Mouse (Mus musculus) CH12.LX (cell line): ENCODE measurements around the gene Olfr221.

ENCODE experiments used
- CHD1 ChIP-seq: IDR thresholded peaks from 2 replicates; pipeline ENCODE4 v1.6.1; 2012; ENCODE audit warnings: low read depth, low read length, improper control_type of control experiment, inconsistent platforms
- CTCF ChIP-seq, 2 experiments: IDR thresholded peaks in 1 of 2; conservative IDR thresholded peaks in 1 of 2; 2 replicates each; pipeline ENCODE4 v1.5.1; 2011 to 2012; ENCODE audit warnings: low read depth in 2 of 2, low read length in 2 of 2, improper control_type of control experiment in 1 of 2, inconsistent platforms in 1 of 2, mild to moderate bottlenecking in 1 of 2, moderate library complexity in 1 of 2
- ELF1 ChIP-seq: IDR thresholded peaks from 2 replicates; pipeline ENCODE4 v1.6.1; 2014; ENCODE audit warnings: low read depth, mild to moderate bottlenecking, inconsistent platforms, low read length, improper control_type of control experiment
- EP300 ChIP-seq: IDR thresholded peaks from 2 replicates; pipeline ENCODE4 v1.6.1; 2011; ENCODE audit warnings: low read length, improper control_type of control experiment
- KAT2A ChIP-seq: IDR thresholded peaks from 2 replicates; pipeline ENCODE4 v1.6.1; 2012; ENCODE audit warnings: low read length, improper control_type of control experiment, inconsistent platforms; ENCODE audit not compliant: insufficient replicate concordance
- MYC ChIP-seq: IDR thresholded peaks from 2 replicates; pipeline ENCODE4 v1.6.1; 2011; ENCODE audit warnings: low read depth, mild to moderate bottlenecking, improper control_type of control experiment, low read length
- POLR2A ChIP-seq: IDR thresholded peaks from 2 replicates; pipeline ENCODE4 v1.6.1; 2011; ENCODE audit warnings: low read depth, mild to moderate bottlenecking, improper control_type of control experiment, low read length
- POLR2AphosphoS2 ChIP-seq: IDR thresholded peaks from 2 replicates; pipeline ENCODE4 v1.6.1; 2011; ENCODE audit warnings: low read depth, low read length, improper control_type of control experiment
- SMC3 ChIP-seq: IDR thresholded peaks from 2 replicates; pipeline ENCODE4 v1.6.1; 2011; ENCODE audit warnings: low read depth, low read length, improper control_type of control experiment
- TBP ChIP-seq: conservative IDR thresholded peaks from 2 replicates; pipeline ENCODE4 v1.6.1; 2011; ENCODE audit warnings: low read depth, low read length, improper control_type of control experiment

GRCm38 (mm10) chr14:52005141-52005540 lies 37.1 kb downstream of the Olfr221 start:
- TF ChIP-seq EP300 (no peak), POLR2AphosphoS2 (no peak), CTCF (conservative IDR thresholded peaks at IDR 0.05 in 1 of 2, IDR thresholded peaks at IDR 0.05 in 1 of 2; ENCODE audit: low read depth in 2 of 2, low read length in 2 of 2) (no peak), ELF1 (no peak), SMC3 (no peak), POLR2A (no peak), MYC (no peak), CHD1 (no peak), TBP (no peak), KAT2A (no peak)
